ENCODE assay signal across 9 mouse cellular contexts in the genomic region with DNA sequence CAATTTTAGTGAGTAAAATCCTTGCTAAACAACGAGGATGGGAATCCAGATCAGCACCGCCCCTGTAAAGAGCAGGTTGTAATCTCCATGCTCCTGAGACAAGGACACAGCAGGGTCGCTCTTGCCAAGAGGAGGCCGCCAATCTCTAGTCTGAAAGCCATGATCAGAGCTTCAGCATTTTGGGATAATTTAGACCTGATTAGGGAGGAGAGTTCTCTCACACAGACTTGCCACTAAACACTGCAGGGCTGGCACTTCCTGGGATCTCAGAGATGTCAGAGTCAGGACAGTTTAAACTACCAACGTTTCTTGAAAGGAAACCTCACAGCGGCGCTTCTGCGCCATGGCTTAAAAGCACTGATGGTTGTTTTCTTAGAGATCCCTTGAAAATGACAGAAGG. TPM values are rescaled to one million over a fixed set of nuclear protein-coding genes. Genes with fewer than 3 reads are reported as not detected.
DNase-seq lines count a peak whose midpoint lies in the region; ATAC-seq lines count a peak whose summit lies in the region.
"Had no signal": no experiment of that assay in that cellular context is flagged by ENCODE, and none has a peak within 500 bp of the region (broad histone marks: within the 10 kb centered on the region; RNA-seq: fewer than 3 reads in every experiment).

No protein-coding gene starts in this region.

- H3K9me3 ChIP-seq in neural tube, embryonic 11.5 days (ENCODE audit: control insufficient read depth, low read length) = no peaks in the 10 kb centered on the region
- no peaks in the 10 kb centered on the region for H3K9me3 ChIP-seq in limb, embryonic 10.5 days (replicated peaks)
- H3K9me3 ChIP-seq in stomach, embryonic 14.5 days (ENCODE audit: control insufficient read depth, low read depth, low read length) = no peaks in the 10 kb centered on the region

- H3K27me3 ChIP-seq in neural tube, embryonic 11.5 days (ENCODE audit: control insufficient read depth, insufficient read depth, low read length) = no peaks in the 10 kb centered on the region
- no peaks in the 10 kb centered on the region for H3K27me3 ChIP-seq in limb, embryonic 10.5 days (ENCODE audit: low read depth, poor library complexity, severe bottlenecking)
- H3K27me3 ChIP-seq in stomach, embryonic 14.5 days (ENCODE audit: control insufficient read depth, insufficient read depth, low read length) = no peaks in the 10 kb centered on the region

- ATAC-seq in neural tube, embryonic 11.5 days (ENCODE audit: insufficient read depth, low FRiP score, low TSS enrichment) = no peak
- ATAC-seq in stomach, embryonic 14.5 days (ENCODE audit: insufficient number of reproducible peaks, insufficient read depth, low FRiP score, low read depth) = no peak

- no peak overlapping the region for H3K4me3 ChIP-seq in neural tube, embryonic 11.5 days (ENCODE audit: low read depth, low read length)
- H3K4me3 ChIP-seq in limb, embryonic 10.5 days = no peak overlapping the region
- no peak overlapping the region for H3K4me3 ChIP-seq in stomach, embryonic 14.5 days (ENCODE audit: low read depth, low read length)

- H3K4me2 ChIP-seq in neural tube, embryonic 11.5 days (ENCODE audit: low read depth) = no peak overlapping the region
- no peak overlapping the region for H3K4me2 ChIP-seq in stomach, embryonic 14.5 days (replicated peaks; ENCODE audit: low read depth, low read length)

- peak; percentile 20 for DNase-seq in adrenal gland, postnatal 25 days
- no peak for DNase-seq in adrenal gland, postnatal 10 days
- DNase-seq in neural tube, embryonic 11.5 days (ENCODE audit: low spot score) = no peak
- no peak for DNase-seq in neural tube, embryonic 10.5 days (ENCODE audit: extremely low spot score, low spot score)
- DNase-seq in limb, embryonic 10.5 days (ENCODE audit: low spot score) = no peak
- DNase-seq in right cerebral cortex, postnatal 10 days (ENCODE audit: low spot score in 2 of 2) = no peak
- no peak for DNase-seq in gastrocnemius, postnatal 36 days

- intact Hi-C loops in gastrocnemius, postnatal 36 days (cut with DNase I) = no loop called here

- peak overlapping the region; percentile 50; the same call in 1 of the 2 replicates for H3K27ac ChIP-seq in neural tube, embryonic 11.5 days (ENCODE audit: low read depth, low read length)
- H3K27ac ChIP-seq in limb, embryonic 10.5 days = peak overlapping the region; percentile 59; the same call in 1 of the 2 replicates
- H3K27ac ChIP-seq in stomach, embryonic 14.5 days (ENCODE audit: low read length) = peak overlapping the region; percentile 82; the same call in 1 of the 2 replicates
- H3K27ac ChIP-seq: liver, embryonic 14.5 days had no signal

- no peaks in the 10 kb centered on the region; the same call in 1 of the 2 replicates for H3K36me3 ChIP-seq in neural tube, embryonic 11.5 days (ENCODE audit: control insufficient read depth, insufficient read depth, low read length)
- H3K36me3 ChIP-seq in limb, embryonic 10.5 days = peaks cover 62% of the 10 kb centered on the region
- peaks cover 18% of the 10 kb centered on the region for H3K36me3 ChIP-seq in stomach, embryonic 14.5 days (ENCODE audit: control insufficient read depth, insufficient read depth, low read length)

- peaks cover 32% of the 10 kb centered on the region for H3K4me1 ChIP-seq in neural tube, embryonic 11.5 days (ENCODE audit: control insufficient read depth, insufficient read depth, low read length)
- peaks cover 66% of the 10 kb centered on the region for H3K4me1 ChIP-seq in limb, embryonic 10.5 days
- peaks cover 34% of the 10 kb centered on the region for H3K4me1 ChIP-seq in stomach, embryonic 14.5 days (ENCODE audit: control insufficient read depth, insufficient read depth, low read length)

- H3K9ac ChIP-seq in neural tube, embryonic 11.5 days (ENCODE audit: low read length) = no peak overlapping the region
- no peak overlapping the region for H3K9ac ChIP-seq in stomach, embryonic 14.5 days (replicated peaks; ENCODE audit: low read depth, low read length)
- H3K9ac ChIP-seq: liver, embryonic 14.5 days had no signal

- 62% methylated on average over 8 of the region's 8 CpGs for WGBS in neural tube, embryonic 11.5 days
- 71% methylated on average over 8 of the region's 8 CpGs for WGBS in limb, embryonic 10.5 days
- WGBS in stomach, embryonic 14.5 days = 55% methylated on average over 8 of the region's 8 CpGs

RNA-seq across cellular contexts. Expression of a gene that starts 32.4 kb away (rescaled TPM):
- total RNA-seq in adrenal gland, postnatal 25 days (2021) = 57.4 and 73.1 TPM in 2 replicates
- 10 to 100 TPM; 39.8 to 57.2 TPM for total RNA-seq in adrenal gland, postnatal 10 days (2021)
- polyA plus RNA-seq in neural tube, embryonic 11.5 days (2014; fragmentation: Nextera tagmentation; extraction: Ambion mirVana) = 52.9 and 54.5 TPM in 2 replicates
- 59.3 and 59.5 TPM in 2 replicates for polyA plus RNA-seq in limb, embryonic 10.5 days (2016; fragmentation: Nextera tagmentation; extraction: Ambion mirVana)
- polyA plus RNA-seq in stomach, embryonic 14.5 days (2014; fragmentation: Nextera tagmentation; extraction: Ambion mirVana) = 53.1 and 57.6 TPM in 2 replicates
- total RNA-seq in gastrocnemius, postnatal 36 days (2021) = 10 to 100 TPM; 12.7 to 17.3 TPM
